Mouse (Mus musculus): ENCODE results near the gene Wnt3. TPM values are rescaled to one million over a fixed set of nuclear protein-coding genes. Genes with fewer than 3 reads are reported as not detected.

The Wnt3 gene
- total RNA-seq (2012; rRNA removed): 0.04 TPM in 1 of 2 replicates, not detected in the other
- not detected in 2 replicates for total RNA-seq (2014; rRNA removed)
- not detected in 2 replicates for polyA plus RNA-seq (2012; ENCODE audit: insufficient read length, low read depth)

GRCm38 (mm10) chr11:103773387-103774227 is at the start of gene Wnt3:
Gene Wnt3, plus strand, starts transcription at chr11:103774150.
- in situ Hi-C loops (cut with MboI; ENCODE audit: low pct_ligation_motif_present, low pct_unique_long_range_greater_than_20kb, low sequenced_read_pairs) (loop anchor here (5.0 kb wide), 1 partner anchor 139 kb away; no protein-coding TSS in a partner anchor), dilution Hi-C loops (cut with MboI; ENCODE audit: extremely low pct_ligation_motif_present, extremely low pct_unique_long_range_greater_than_20kb, low sequenced_read_pairs) (no loop called here)
- peaks cover 8 to 60% of the 10 kb centered on the region in 2 experiments for H3K4me1 ChIP-seq (ENCODE audit: control insufficient read depth in 1 of 2, insufficient read depth in 2 of 2)
- H3K36me3 ChIP-seq (replicated peaks in 1 of 2; ENCODE audit: control insufficient read depth in 1 of 2, insufficient read depth in 1 of 2, low read length in 1 of 2): no peaks in the 10 kb centered on the region
- no peak within 1 kb of the TSS for H3K27ac ChIP-seq (ENCODE audit: insufficient read depth, low read depth)
- peaks cover 84% of the 10 kb centered on the region for H3K27me3 ChIP-seq (replicated peaks)
- H3K4me3 ChIP-seq (replicated peaks in 1 of 3; ENCODE audit: low read depth in 2 of 3, low read length in 2 of 3, poor library complexity in 1 of 3): peak within 1 kb of the TSS in 1 of 3 experiments; percentile 2
- no peak for DNase-seq (ENCODE audit: extremely low read depth)
- no peaks in the 10 kb centered on the region for H3K79me2 ChIP-seq (replicated peaks; ENCODE audit: control insufficient read depth, extremely low read depth, insufficient read depth, poor library complexity, severe bottlenecking)
- H3K4me2 ChIP-seq (ENCODE audit: insufficient read depth, low read depth, poor library complexity, severe bottlenecking): peak within 1 kb of the TSS; percentile 63
- H3K9me3 ChIP-seq (replicated peaks; ENCODE audit: low read length): peaks cover 22% of the 10 kb centered on the region
- TF ChIP-seq ZMIZ1 (IDR thresholded peaks at IDR 0.05; ENCODE audit: low read depth, low read length) (no peak), TBP (conservative IDR thresholded peaks at IDR 0.05; ENCODE audit: low read depth, low read length) (no peak), CHD1 (IDR thresholded peaks at IDR 0.05; ENCODE audit: low read depth, low read length) (no peak), BHLHE40 (IDR thresholded peaks at IDR 0.05; ENCODE audit: low read depth, low read length) (peak; percentile 22; the same call in 1 of the 2 replicates), TCF12 (IDR thresholded peaks at IDR 0.05; ENCODE audit: low read depth, low read length) (peak; percentile 34; the same call in 1 of the 2 replicates)
- H3K9ac ChIP-seq (ENCODE audit: insufficient read depth, low read depth): no peak within 1 kb of the TSS

DNA sequence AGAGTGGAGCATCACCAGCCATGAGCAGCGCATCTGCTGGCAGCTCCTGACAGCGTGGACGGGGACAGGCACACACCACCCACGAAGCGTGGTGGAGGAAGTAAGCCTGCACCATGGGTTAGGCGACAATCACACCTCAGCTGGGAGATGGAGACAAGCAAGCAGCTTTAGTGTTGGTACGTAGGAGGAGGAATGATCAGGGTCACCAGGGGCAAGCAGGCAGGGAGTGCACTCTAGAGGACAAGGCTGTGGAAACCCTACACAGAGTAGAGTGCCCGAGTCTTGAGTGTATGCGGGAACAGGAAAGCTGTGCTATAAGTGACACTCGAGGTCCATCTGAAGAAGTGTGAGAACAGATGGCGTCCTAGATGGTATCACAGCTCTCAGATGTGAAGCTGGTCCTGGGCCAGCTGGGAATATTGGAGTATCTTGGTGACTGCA is 49.6 kb upstream of the Wnt3 start:
- peaks cover 0 to 2% of the 10 kb centered on the region in 2 experiments; a peak in 1 of 4 replicates for H3K4me1 ChIP-seq (ENCODE audit: control insufficient read depth in 1 of 2, insufficient read depth in 2 of 2)
- H3K9me3 ChIP-seq (replicated peaks; ENCODE audit: low read length): peaks cover 3% of the 10 kb centered on the region
- peaks cover 81% of the 10 kb centered on the region for H3K27me3 ChIP-seq (replicated peaks)
- H3K4me2 ChIP-seq (ENCODE audit: insufficient read depth, low read depth, poor library complexity, severe bottlenecking): no peak overlapping the region
- TF ChIP-seq E2F4 (IDR thresholded peaks at IDR 0.05; ENCODE audit: insufficient replicate concordance, low read depth, low read length) (no peak), CTCF (conservative IDR thresholded peaks at IDR 0.05 in 1 of 2, IDR thresholded peaks at IDR 0.05 in 1 of 2; ENCODE audit: low read depth in 2 of 2, low read length in 2 of 2) (no peak), BHLHE40 (IDR thresholded peaks at IDR 0.05; ENCODE audit: low read depth, low read length) (no peak), ZC3H11A (IDR thresholded peaks at IDR 0.05; ENCODE audit: low read depth, low read length) (no peak), CHD1 (IDR thresholded peaks at IDR 0.05; ENCODE audit: low read depth, low read length) (no peak), ELF1 (IDR thresholded peaks at IDR 0.05; ENCODE audit: low read depth, low read length) (no peak), MXI1 (IDR thresholded peaks at IDR 0.05; ENCODE audit: low read depth, low read length) (no peak), POLR2AphosphoS2 (IDR thresholded peaks at IDR 0.05; ENCODE audit: low read depth, low read length) (no peak)
- no peaks in the 10 kb centered on the region for H3K36me3 ChIP-seq (replicated peaks in 1 of 2; ENCODE audit: control insufficient read depth in 1 of 2, insufficient read depth in 1 of 2, low read length in 1 of 2)
- no peak for DNase-seq (ENCODE audit: extremely low read depth)
- H3K9ac ChIP-seq (ENCODE audit: insufficient read depth, low read depth): no peak overlapping the region
- no peaks in the 10 kb centered on the region for H3K79me2 ChIP-seq (replicated peaks; ENCODE audit: control insufficient read depth, extremely low read depth, insufficient read depth, poor library complexity, severe bottlenecking)
- no peak overlapping the region for H3K27ac ChIP-seq (ENCODE audit: insufficient read depth, low read depth)
- dilution Hi-C loops (cut with MboI; ENCODE audit: extremely low pct_ligation_motif_present, extremely low pct_unique_long_range_greater_than_20kb, low sequenced_read_pairs): no loop called here
- H3K4me3 ChIP-seq (replicated peaks in 1 of 3; ENCODE audit: low read depth in 2 of 3, low read length in 2 of 3, poor library complexity in 1 of 3): no peak overlapping the region
- in situ Hi-C loops (cut with MboI; ENCODE audit: low pct_ligation_motif_present, low pct_unique_long_range_greater_than_20kb, low sequenced_read_pairs): no loop called here
